Mouse (Mus musculus) right cerebral cortex, postnatal 36 days (tissue): ENCODE data around the gene S100g.

Source experiments
- DNase-seq, 2 experiments: peaks; one replicate each; pipeline ENCODE4 v3.0.0; 2022; ENCODE audit warnings: low spot score in 2 of 2, mixed read lengths in 1 of 2

S100g gene

GRCm38 (mm10) chrX:162964383-162964782, at the start of gene S100g:
TSS of gene S100g (minus strand) at chrX:162964599.
- DNase-seq = no peak

DNA sequence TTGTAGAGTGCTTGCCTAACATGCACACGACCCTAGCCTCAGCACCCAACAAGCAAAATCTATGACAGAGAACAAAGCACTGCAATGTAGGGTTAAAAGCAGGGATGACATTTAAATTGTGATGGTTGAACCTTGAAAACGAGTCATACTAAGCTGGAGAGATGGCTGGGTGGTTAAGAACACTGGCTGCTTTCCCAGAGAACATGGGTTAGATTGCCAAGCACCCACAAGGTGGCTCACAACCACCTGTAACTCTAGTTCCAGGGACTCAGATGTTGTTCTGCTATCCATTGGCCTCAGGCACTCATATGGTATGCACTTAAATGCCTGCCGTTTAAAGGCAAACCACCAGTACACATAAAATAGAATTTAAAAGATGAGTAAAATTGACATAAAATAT, 27.7 kb upstream of the S100g start:
- no peak for DNase-seq

DNA sequence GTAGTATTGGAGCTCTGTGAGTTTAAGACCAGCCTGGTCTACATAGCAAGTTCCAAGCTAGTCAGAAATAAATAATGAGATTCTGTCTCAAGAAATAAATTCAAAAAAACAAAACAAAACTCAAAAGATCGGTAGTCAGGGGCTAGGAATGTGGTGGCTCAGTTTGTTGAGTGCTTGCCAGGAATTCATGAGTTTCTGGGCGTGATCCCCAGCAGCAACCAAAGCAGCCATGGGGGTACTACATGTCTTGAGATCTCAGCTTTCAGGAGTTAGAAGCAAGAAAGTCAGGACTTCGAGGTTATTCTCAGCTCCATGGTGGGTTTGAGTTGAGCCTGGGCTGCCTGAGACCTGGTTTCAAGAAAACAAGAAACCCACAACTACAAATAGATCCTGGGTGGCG, 27.0 kb upstream of the S100g start:
- DNase-seq = no peak

DNA sequence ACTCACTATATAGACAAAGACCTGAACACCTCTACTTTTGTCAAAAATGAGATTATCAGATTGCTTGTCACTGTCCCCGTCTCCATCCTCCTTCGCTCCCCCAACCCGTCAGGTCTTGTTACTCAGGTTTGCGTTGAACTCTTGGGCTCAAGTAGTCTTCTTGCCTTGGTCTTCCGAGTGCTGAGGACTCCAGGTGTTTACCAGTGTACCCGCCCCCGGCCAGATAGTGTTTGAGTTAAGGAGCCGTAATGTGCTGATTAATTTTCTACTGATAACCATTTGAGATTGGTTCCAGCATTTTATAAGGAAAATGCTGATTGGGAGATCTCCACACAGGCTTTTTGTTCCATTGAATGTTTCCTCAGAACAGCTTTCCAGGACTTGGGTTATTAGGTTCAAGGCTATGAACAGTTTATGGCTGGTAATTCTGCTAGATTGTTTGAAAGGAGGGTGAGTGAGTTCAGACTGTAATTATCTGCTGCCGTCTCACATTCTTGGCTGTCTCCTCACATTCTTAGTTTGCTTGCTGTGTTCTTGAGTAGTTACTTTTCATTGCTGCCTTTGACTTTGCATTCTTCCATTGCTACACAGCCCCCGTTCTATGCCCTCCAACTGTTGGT, 22.6 kb upstream of the S100g start:
- no peak for DNase-seq

- no peak for DNase-seq
Observed at GRCm38 (mm10) chrX:162976194-162976593, 11.8 kb upstream of the S100g start.

- no peak for DNase-seq
Observed at GRCm38 (mm10) chrX:162967456-162967855, 3.1 kb upstream of the S100g start.

GRCm38 (mm10) chrX:162963840-162964239, 559 bp downstream of the S100g start:
- DNase-seq = no peak

- DNase-seq = no peak
Observed at GRCm38 (mm10) chrX:162957921-162958320, 6.5 kb downstream of the S100g start.

GRCm38 (mm10) chrX:162949811-162950439, 14.5 kb downstream of the S100g start:
- DNase-seq = peak; percentile 4 to 11

DNA sequence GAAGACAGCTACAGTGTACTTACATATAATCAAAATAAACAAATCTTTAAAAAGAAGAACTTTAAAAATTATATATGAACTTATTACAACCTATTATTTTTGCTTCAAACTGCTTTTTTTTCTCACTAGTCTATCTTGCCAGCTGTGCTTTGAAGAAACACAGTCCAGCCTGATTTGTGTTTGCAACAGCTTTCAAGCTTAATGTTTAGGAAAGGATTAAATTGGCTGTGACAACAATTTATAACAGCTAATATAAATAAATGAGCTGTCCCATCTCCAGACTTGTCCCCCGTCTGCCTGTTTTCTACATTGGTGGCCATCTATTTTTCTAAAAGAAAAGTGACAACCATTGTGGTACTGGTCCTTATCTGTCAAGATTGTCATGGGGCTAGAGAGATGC, 22.4 kb downstream of the S100g start:
- no peak for DNase-seq

GRCm38 (mm10) chrX:162931467-162931866, 32.9 kb downstream of the S100g start:
- DNase-seq = no peak

- no peak for DNase-seq
Observed at GRCm38 (mm10) chrX:162921487-162922125, 42.8 kb downstream of the S100g start.

DNA sequence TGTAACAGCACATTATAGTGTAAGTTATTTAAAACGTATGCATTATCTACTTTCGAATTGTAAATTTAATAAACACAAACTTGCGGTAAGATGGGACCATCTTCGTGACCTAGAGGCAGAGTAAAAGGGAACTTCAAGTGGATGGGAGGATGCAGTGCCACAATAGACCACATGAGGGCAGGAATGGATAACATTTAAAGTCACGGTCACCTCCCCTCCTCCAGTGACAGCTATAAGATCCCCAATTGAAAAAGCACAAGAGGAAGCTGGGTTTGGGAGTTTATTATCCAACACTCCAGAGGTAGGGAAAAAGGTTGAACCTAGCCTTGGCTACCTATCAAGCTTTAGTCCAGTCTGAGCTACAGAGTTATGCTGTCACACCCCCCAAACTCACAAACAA, 48.7 kb downstream of the S100g start:
- peak; percentile 5 to 7 for DNase-seq

DNA sequence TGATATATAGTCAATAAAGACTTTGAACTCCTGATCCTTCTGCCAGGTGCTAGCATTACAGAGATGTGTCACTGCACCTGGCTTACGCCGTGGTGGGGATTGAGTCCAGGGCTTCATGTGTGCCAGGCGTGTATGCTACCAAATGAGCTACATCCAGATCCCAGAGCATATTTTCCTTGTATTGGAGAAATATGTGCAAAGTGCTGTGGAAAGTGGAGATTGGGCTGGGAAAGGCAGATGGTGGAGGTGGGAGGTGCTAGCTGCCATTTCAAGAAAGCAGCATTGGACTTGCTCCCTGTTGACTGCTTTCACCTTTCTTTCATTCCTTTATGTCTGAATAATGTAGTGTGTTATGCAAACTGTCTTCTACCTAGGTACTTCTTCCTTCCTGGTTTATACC, 50.7 kb downstream of the S100g start:
- peak in 1 of 2 experiments; percentile 4 for DNase-seq
